In genomic region chr7:30477415-30478381, GRCm38 (mm10) we compare ENCODE assay signal across 7 mouse cellular contexts. TPM values are rescaled to one million over a fixed set of nuclear protein-coding genes. Genes with fewer than 3 reads are reported as not detected.
A peak's percentile ranks its signal among the peaks of the same experiment; 100 is the strongest.
DNase-seq lines count a peak whose midpoint lies in the region; ATAC-seq and TF ChIP-seq lines count a peak whose summit lies in the region.

No protein-coding gene starts in this region.

- no peaks in the 10 kb centered on the region for H3K4me1 ChIP-seq in lung, embryonic 15.5 days
- no peaks in the 10 kb centered on the region for H3K4me1 ChIP-seq in embryonic facial prominence, embryonic 15.5 days
- H3K4me1 ChIP-seq in midbrain, embryonic 15.5 days = peaks cover 12% of the 10 kb centered on the region

- no peak for ATAC-seq in lung, embryonic 15.5 days (ENCODE audit: borderline replicate concordance, extremely low read depth, low FRiP score, low TSS enrichment)
- no peak for ATAC-seq in embryonic facial prominence, embryonic 15.5 days (ENCODE audit: insufficient number of reproducible peaks, low FRiP score, low TSS enrichment, low read depth)
- peak; percentile 52 for ATAC-seq in midbrain, embryonic 15.5 days (replicated peaks)
- no peak for ATAC-seq in activated CD4-positive, CD25-positive, alpha-beta regulatory T cell, adult 4 months

- no peaks in the 10 kb centered on the region for H3K36me3 ChIP-seq in lung, embryonic 15.5 days
- H3K36me3 ChIP-seq in embryonic facial prominence, embryonic 15.5 days = no peaks in the 10 kb centered on the region
- H3K36me3 ChIP-seq in midbrain, embryonic 15.5 days (replicated peaks) = no peaks in the 10 kb centered on the region

- 6% methylated on average over 30 of the region's 32 CpGs for whole genome bisulfite sequencing in lung, embryonic 15.5 days
- 7% methylated on average over 25 of the region's 32 CpGs for WGBS in embryonic facial prominence, embryonic 15.5 days
- 5% methylated on average over 30 of the region's 32 CpGs for WGBS in midbrain, embryonic 15.5 days

- H3K27me3 ChIP-seq in lung, embryonic 15.5 days = peaks cover 5% of the 10 kb centered on the region; the same call in 1 of the 2 replicates
- H3K27me3 ChIP-seq in embryonic facial prominence, embryonic 15.5 days = peaks cover 14% of the 10 kb centered on the region; the same call in 1 of the 2 replicates
- H3K27me3 ChIP-seq in midbrain, embryonic 15.5 days (replicated peaks) = no peaks in the 10 kb centered on the region

- H3K4me2 ChIP-seq in lung, embryonic 15.5 days = peak overlapping the region; percentile 45
- H3K4me2 ChIP-seq in embryonic facial prominence, embryonic 15.5 days (replicated peaks) = peak overlapping the region; percentile 43
- peak overlapping the region; percentile 61 for H3K4me2 ChIP-seq in midbrain, embryonic 15.5 days

- no peak overlapping the region for H3K9ac ChIP-seq in lung, embryonic 15.5 days
- H3K9ac ChIP-seq in embryonic facial prominence, embryonic 15.5 days = no peak overlapping the region
- peak overlapping the region; percentile 35; the same call in 1 of the 2 replicates for H3K9ac ChIP-seq in midbrain, embryonic 15.5 days

- DNase-seq in lung, postnatal 10 days = no peak
- peak; percentile 47 to 65 for DNase-seq in layer of hippocampus, adult 2 months (ENCODE audit: low spot score in 2 of 2)
- DNase-seq in ovary, postnatal 10 days (ENCODE audit: low spot score) = no peak

- no peak for TF ChIP-seq CTCF in layer of hippocampus, adult 2 months (conservative IDR thresholded peaks at IDR 0.05)

- H3K4me3 ChIP-seq in lung, embryonic 15.5 days = peak overlapping the region; percentile 17; the same call in 1 of the 2 replicates
- H3K4me3 ChIP-seq in embryonic facial prominence, embryonic 15.5 days (replicated peaks) = peak overlapping the region; percentile 6
- peak overlapping the region; percentile 43 for H3K4me3 ChIP-seq in layer of hippocampus, adult 2 months
- H3K4me3 ChIP-seq in midbrain, embryonic 15.5 days = peak overlapping the region; percentile 38

- no peaks in the 10 kb centered on the region for H3K9me3 ChIP-seq in lung, embryonic 15.5 days
- no peaks in the 10 kb centered on the region for H3K9me3 ChIP-seq in embryonic facial prominence, embryonic 15.5 days (replicated peaks)
- H3K9me3 ChIP-seq in midbrain, embryonic 15.5 days = no peaks in the 10 kb centered on the region

- H3K27ac ChIP-seq in lung, embryonic 15.5 days = no peak overlapping the region
- no peak overlapping the region for H3K27ac ChIP-seq in embryonic facial prominence, embryonic 15.5 days (replicated peaks)
- peak overlapping the region; percentile 43; the same call in 1 of the 2 replicates for H3K27ac ChIP-seq in layer of hippocampus, adult 2 months
- H3K27ac ChIP-seq in midbrain, embryonic 15.5 days = peak overlapping the region; percentile 23

RNA-seq across cellular contexts. Expression of gene Prodh2, which starts 15.7 kb away (rescaled TPM):
- 0.25 and 0.44 TPM in 2 replicates for polyA plus RNA-seq in lung, embryonic 15.5 days (2015; fragmentation: Nextera tagmentation; extraction: Ambion mirVana)
- polyA plus RNA-seq in embryonic facial prominence, embryonic 15.5 days (2015; fragmentation: Nextera tagmentation; extraction: Ambion mirVana) = not detected in 2 replicates
- not detected for total RNA-seq in layer of hippocampus, adult 2 months (2021)
- not detected in 2 replicates for polyA plus RNA-seq in midbrain, embryonic 15.5 days (2015; fragmentation: Nextera tagmentation; extraction: Ambion mirVana)
- polyA plus RNA-seq in activated CD4-positive, CD25-positive, alpha-beta regulatory T cell, adult 4 months (2017; shearing (Covaris generic)) = not detected

RNA-seq across cellular contexts. Expression of gene Nphs1, which starts 19.6 kb away (rescaled TPM):
- polyA plus RNA-seq in lung, embryonic 15.5 days (2015; fragmentation: Nextera tagmentation; extraction: Ambion mirVana) = 0.08 TPM in 1 of 2 replicates, not detected in the other
- 0.17 TPM in 2 replicates for polyA plus RNA-seq in embryonic facial prominence, embryonic 15.5 days (2015; fragmentation: Nextera tagmentation; extraction: Ambion mirVana)
- 1 to 10 TPM; 1.2 to 1.3 TPM for total RNA-seq in layer of hippocampus, adult 2 months (2021)
- polyA plus RNA-seq in midbrain, embryonic 15.5 days (2015; fragmentation: Nextera tagmentation; extraction: Ambion mirVana) = 0.41 and 0.61 TPM in 2 replicates
- under 1 TPM in 1 of 2 experiments, not detected in 1; 0.24 TPM for polyA plus RNA-seq in activated CD4-positive, CD25-positive, alpha-beta regulatory T cell, adult 4 months (2017; shearing (Covaris generic))

RNA-seq across cellular contexts. Expression of gene Kirrel2, which starts 20.2 kb away (rescaled TPM):
- not detected in 2 replicates for polyA plus RNA-seq in lung, embryonic 15.5 days (2015; fragmentation: Nextera tagmentation; extraction: Ambion mirVana)
- 1.1 and 1.3 TPM in 2 replicates for polyA plus RNA-seq in embryonic facial prominence, embryonic 15.5 days (2015; fragmentation: Nextera tagmentation; extraction: Ambion mirVana)
- 10 to 100 TPM; 15.0 to 20.4 TPM for total RNA-seq in layer of hippocampus, adult 2 months (2021)
- 1.3 and 2.7 TPM in 2 replicates for polyA plus RNA-seq in midbrain, embryonic 15.5 days (2015; fragmentation: Nextera tagmentation; extraction: Ambion mirVana)
- polyA plus RNA-seq in activated CD4-positive, CD25-positive, alpha-beta regulatory T cell, adult 4 months (2017; shearing (Covaris generic)) = not detected

RNA-seq across cellular contexts. Expression of gene Aplp1, which starts 32.4 kb away (rescaled TPM):
- polyA plus RNA-seq in lung, embryonic 15.5 days (2015; fragmentation: Nextera tagmentation; extraction: Ambion mirVana) = 23.9 and 24.4 TPM in 2 replicates
- polyA plus RNA-seq in embryonic facial prominence, embryonic 15.5 days (2015; fragmentation: Nextera tagmentation; extraction: Ambion mirVana) = 52.0 and 61.3 TPM in 2 replicates
- total RNA-seq in layer of hippocampus, adult 2 months (2021) = 1,000 to 10,000 TPM; 1,283 to 1,305 TPM
- 790 and 817 TPM in 2 replicates for polyA plus RNA-seq in midbrain, embryonic 15.5 days (2015; fragmentation: Nextera tagmentation; extraction: Ambion mirVana)
- 1 to 10 TPM; 3.0 to 4.3 TPM for polyA plus RNA-seq in activated CD4-positive, CD25-positive, alpha-beta regulatory T cell, adult 4 months (2017; shearing (Covaris generic))

RNA-seq across cellular contexts. Expression of gene Nfkbid, which starts 56.2 kb away (rescaled TPM):
- polyA plus RNA-seq in lung, embryonic 15.5 days (2015; fragmentation: Nextera tagmentation; extraction: Ambion mirVana) = 1.5 and 2.1 TPM in 2 replicates
- polyA plus RNA-seq in embryonic facial prominence, embryonic 15.5 days (2015; fragmentation: Nextera tagmentation; extraction: Ambion mirVana) = 1.7 and 1.8 TPM in 2 replicates
- 1 to 10 TPM; 2.8 to 3.0 TPM for total RNA-seq in layer of hippocampus, adult 2 months (2021)
- polyA plus RNA-seq in midbrain, embryonic 15.5 days (2015; fragmentation: Nextera tagmentation; extraction: Ambion mirVana) = 2.4 and 2.8 TPM in 2 replicates
- polyA plus RNA-seq in activated CD4-positive, CD25-positive, alpha-beta regulatory T cell, adult 4 months (2017; shearing (Covaris generic)) = 10 to 100 TPM; 36.5 to 41.2 TPM

Comparison
In these comparisons a context has a peak if more than half of its experiments do, and no peak if none do; other contexts are left out.
1. H3K27ac ChIP-seq: peak in layer of hippocampus, adult 2 months (single experiment) and midbrain, embryonic 15.5 days (single experiment); none in lung, embryonic 15.5 days (single experiment) and embryonic facial prominence, embryonic 15.5 days (single experiment).
2. DNase-seq: peak in layer of hippocampus, adult 2 months (2 of 2); none in lung, postnatal 10 days (single experiment) and ovary, postnatal 10 days (single experiment).
3. Peak in every context shown above with its lines, with median percentiles within 50 percentile points of each other: H3K4me2 ChIP-seq and H3K4me3 ChIP-seq.